Mouse (Mus musculus): ENCODE results near the gene Vegfd.

Gene Vegfd

DNA sequence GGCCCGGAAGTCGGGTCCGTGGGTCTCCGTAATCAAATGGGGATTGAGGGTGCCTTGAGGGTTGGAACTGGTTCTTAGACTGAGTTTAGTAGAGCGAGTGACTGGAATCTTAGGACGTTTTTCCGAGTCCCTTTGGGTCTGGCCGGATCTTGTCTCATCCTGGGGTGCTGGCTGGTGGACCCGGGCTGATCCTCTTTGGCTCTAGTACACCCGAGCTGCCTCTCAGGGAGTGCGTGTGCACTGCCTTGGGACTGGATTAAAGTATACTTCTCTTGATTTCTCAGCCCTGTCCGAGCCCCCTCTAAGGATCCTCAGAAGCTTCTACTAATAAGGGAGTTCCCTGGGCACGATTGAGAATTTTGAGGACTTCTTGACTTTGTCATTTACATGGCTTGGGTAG lies 46.8 kb downstream of the Vegfd start:
- no peak for DNase-seq

DNA sequence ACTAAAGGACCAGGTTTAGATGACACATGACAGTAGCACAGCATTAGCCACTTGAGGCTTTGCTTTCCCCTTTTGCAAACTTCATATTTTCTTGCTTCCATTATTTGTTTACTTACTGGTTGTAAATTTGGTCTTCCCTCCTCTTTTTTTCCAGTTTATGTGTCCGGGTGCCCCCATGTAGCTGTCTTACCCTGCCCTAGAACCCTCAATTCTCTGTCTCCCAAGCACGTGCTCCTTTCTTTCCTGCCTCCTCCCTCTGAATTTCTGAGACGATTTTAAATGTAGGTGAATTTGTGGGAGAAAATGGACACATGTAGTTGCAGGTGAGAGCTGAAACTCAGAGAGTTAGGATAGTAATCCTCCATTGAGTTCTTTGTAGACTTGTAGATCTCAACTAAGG lies 47.3 kb downstream of the Vegfd start:
- no peak for DNase-seq

DNA sequence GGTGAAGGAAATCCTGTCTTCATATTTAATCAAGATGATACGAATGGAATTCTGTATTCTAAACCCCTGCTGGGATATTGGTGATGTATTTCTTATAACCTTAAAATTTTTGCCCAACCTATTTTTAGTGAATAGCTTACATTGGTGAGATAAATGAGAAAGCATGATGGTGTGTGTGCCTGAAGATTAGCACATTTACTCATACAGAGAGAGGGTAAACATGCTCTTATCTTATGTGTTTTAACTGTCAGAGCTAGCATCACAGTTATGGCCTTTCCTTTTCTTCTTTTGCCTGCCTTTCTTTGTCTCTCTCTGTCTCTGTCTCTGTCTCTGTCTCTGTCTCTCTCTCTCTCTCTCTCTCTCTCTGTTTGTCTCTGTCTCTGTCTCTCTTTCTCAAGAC lies 51.6 kb downstream of the Vegfd start:
- DNase-seq, result no peak

DNA sequence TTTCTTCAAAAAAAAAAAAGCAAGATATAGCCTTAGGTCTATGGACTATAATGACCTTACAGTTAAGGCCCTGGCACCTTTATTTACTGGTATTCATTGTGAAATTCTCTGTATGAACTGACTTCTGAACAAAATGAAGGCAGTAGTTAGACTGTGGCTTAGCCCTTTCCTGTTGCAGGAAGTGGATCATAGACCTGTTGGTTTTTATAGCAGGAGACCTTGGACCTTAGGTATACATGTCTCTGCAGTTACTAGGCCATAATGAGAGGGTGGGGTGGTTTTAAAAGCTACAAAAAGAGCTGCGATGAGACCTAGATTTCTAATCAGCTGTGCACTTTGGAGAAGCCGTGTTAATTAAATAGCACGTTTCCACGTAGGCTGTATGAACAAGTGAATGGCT lies 54.1 kb downstream of the Vegfd start:
- no peak for DNase-seq

DNA sequence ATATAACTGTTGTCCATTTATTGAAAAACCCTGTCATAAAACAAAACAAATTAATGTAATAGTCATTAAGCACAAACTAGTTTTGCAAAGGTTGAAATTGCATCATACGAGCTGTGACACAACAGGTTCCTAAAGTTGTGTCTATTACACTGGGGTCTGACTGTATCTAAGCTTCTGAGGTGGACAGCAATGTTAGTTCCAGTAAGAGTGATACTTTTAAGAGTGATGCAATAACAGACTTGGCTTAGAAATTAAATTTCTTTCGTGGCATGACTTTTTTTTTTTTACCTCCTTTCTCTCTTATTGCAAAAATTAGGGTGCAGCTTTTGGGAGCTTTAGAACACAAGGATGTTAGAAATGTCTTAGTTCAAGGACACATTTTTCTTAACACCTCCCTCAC lies 55.0 kb downstream of the Vegfd start:
- no peak for DNase-seq

DNA sequence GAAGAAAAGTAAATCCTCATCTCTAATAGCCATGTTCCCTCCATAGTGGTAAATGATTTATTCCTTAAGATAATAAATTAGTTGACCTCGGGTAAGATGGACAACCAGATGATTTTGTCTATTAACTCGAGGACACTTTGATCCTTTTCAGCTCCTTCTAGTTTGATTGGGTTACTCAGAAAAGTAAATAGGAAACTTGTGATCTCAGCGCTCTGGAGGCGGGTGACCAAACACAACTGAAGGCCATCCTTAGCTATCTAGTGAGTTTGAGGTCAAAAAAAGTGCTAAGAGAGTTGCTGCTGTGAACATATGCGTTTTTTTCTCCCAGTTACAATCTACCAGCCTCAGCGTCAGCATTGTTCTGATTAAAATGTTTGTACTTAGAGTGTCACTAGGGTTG lies 57.4 kb downstream of the Vegfd start:
- no peak for DNase-seq

DNA sequence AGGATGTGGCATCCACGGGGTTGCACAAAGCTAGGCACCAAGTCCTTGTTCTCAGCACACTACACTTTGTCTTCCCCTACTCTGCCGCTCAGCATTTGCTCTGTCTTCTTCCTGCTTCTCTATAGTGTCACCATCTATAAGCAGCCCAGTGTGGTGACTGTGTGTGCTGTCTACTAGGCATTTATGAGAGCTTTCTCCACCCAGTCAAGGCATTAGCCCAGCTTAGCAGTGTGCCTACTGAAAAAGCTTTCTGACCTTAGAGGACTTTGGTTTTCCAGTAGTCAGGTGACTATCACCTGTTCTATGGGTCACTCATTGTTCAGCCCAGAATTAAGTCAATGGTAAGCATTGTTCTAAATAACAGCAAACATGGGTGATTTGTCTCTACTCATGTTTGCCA lies 58.0 kb downstream of the Vegfd start:
- no peak for DNase-seq

DNA sequence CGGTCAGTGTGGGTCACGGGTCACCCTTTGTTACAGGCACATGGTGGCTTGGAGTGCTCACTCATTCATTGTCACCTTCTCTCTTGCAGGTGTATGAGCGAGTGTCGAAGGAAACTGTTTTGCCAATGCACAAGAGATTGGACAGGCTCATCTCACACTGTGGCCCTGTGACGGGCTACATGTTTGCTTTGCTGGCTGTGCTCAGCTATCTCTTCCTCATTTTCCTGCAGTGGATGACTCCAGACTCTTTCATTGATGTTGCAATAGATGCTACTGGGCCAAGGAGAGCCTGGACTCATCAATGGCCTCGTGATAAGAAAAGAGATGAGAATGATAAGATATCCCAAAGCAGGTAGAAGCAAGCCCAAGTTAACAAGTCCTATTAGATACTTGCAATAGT lies 58.4 kb downstream of the Vegfd start:
- no peak for DNase-seq

DNA sequence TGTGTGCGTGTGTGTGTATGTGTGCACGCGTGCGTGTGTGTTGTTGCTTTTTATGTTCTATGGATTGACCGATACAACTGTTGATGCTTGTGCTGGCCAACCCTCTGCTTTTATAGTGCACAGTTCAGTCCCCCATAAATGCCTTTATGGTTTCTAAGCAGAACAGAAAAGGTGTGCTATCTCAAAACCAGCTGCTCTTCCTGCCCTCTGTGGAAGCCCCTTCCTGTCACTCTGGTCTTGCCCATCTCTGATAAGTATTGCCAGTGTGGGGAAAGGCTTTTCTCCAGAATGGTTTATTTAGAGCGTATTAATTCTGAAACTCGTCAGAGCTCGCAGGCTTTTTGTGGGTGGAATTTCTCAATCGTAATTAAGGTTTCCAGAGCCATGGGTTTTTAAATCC lies 59.5 kb downstream of the Vegfd start:
- no peak for DNase-seq

DNA sequence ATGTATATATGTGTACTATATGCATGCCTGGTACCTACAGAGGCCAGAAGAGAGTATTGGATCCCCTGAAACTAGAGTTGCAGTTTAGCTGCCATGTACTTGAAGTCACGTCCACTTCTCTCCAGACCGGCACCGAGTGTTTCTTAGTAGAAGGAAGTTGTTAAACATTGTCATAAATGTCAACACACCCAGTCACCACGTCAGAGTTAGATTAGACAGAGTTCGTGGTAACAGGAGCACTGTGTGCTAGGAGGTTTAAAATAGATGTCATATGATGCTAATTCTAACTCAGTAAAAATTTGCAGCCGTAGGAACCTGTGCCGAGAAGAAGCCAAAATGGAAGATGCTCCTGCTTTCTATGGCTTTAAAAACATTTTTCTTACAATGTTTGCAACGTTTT lies 63.5 kb downstream of the Vegfd start, which contains the start of gene Asb11:
Asb11 (plus strand) TSS at position 286 of the 400 bp plus-strand sequence.
- no peak for DNase-seq

DNA sequence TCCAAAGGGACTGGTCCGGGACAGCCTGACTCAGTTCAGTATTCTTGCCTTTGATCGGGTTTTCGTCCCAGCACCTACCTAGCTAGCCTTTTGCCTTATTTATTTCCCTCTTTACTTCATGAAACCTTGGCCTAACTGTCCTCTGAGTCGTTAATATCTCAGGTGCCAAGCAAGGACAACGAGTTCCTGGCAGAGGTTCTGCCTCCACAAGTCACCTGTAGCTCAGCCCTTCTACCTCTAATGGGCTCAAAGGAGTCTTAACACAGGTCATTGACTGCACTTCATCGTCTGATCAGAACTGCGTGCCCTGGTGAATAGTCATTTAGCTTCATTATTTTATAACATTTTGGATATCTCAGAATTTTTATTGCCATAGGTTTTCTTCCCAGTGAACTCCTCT lies 66.3 kb downstream of the Vegfd start:
- DNase-seq, result no peak

DNA sequence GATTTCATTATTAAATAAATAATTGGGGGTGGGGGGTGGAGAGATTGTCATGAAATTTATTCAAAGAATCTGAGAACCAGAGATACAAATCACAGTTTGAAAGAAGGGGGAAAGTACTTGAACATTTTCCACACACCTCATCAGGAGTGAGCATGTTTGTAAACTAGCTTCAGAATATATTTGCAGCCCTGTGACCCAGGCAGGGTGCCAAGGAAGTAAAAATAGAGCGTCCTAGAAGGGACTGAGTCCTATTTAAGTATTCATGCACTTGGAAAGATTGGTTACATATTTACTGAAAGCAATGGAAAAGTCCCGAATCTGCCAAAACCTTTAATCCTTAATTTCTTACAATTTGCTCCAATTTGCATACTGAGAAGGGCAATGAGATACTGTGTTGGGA lies 67.0 kb downstream of the Vegfd start:
- no peak for DNase-seq

DNA sequence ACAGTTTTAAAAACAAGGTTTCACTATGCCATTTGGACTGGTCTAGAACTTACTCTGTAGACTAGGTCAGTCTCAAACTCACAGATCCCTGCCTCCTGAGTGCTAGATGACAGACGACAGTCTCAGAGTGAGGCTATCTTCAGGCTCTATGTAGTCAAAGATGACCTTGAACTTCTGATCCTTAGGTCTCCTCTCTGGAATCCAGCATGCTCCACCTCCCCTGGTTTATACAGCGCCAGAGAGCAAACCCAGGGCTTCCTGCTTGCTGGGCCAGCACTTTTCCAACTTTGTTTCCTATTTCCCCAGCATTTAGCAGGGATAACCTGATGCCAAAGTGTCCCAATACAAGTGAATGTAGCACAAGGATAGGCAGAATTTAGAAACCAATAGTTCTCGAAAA lies 67.5 kb downstream of the Vegfd start:
- DNase-seq, result no peak

DNA sequence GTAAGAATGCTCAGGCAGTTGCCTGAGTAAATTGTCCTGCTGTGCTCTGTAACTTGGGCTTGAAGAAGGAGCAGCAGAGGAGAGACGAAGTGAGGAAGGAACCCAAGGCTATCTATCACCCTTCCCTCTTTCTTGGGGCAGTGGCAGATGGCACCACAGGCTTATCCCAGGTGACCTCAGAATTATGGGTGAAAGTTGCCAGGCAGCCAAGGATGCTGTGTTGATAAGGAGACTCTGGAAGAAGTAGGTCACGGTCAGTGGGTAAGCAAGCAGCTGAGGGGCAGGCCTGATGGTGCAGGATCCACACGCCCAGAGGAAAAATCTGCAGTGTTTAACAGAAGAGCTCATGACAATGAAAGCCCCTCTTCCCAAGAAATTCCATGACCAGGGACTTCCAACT lies 68.1 kb downstream of the Vegfd start:
- no peak for DNase-seq

DNA sequence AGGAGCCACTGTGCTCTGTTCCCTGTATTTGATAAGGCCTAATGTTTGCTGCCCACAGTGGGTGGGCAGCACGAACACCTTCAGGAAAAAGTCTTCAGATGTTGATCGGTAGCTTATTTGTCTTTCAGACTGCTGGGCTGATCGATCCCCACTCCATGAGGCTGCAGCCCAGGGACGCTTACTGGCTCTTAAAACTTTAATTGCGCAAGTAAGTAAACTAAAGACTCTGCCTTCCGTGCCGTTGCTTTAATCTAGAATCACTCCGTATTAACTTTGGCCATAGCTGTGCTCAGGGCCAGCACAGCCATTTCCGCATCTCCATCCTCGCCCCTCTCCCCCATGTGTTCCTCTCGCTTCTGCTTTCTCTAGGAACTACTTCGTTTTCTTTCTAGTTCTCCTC lies 72.4 kb downstream of the Vegfd start:
- no peak for DNase-seq

DNA sequence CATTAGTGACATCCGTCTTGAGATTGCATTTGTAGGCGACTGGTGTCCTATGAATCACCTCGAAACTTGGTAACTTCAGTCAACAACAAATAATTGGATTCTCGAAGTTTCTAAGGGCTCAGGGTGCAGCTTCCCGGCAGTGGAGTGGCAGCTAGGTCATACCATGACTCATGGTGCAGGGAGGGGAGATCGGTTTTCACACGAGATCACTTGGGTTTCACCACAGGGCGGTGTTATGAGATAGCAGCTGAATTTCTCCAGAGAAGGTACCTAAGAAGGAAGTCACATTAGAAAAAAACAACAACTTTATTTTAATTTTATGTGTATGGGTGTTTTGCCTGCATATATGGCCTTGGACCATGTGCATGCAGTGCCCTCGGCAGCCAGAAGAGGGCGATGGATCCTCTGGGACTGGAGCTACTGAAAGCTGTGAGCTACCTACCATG lies 73.0 kb downstream of the Vegfd start:
- no peak for DNase-seq

DNA sequence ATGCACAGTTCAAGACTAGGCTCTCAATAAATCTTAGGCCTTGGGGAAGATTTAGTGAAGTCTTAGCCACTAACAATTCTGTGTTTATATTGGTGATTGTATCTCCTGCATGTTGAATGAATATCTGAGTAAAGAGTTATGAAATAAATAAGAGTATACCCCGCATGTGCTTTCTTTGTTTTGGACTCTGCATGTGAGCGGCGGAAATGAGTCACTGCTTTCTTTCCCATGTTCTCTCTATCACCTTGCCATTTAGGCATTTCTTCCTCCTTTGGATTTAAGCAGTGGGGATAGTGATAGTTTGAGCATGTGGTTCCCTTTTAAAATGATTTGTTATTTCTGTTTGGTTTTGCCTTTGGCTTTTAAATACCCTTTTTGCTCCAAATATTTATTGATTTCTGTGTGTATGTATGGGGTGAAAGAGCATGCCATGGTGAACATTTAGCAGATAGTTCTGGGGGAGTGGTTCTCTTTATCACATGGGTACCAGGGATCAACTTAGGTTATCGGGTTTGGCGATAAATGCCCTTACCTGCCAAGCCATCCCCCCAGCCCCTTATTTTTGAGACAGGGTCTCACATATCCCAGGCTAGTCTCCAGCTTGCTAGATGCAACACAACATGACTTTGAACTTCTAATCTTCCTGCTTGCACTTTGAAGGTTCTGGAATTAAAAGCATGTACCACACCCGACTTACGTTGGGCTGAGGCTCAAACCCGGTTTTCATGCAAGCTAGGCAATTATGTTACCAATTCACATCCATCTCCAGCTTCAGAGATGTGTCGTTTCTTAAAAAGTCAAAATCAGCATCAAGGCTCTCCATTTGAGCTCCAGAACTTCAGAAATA lies 73.9 kb downstream of the Vegfd start:
- no peak for DNase-seq

DNA sequence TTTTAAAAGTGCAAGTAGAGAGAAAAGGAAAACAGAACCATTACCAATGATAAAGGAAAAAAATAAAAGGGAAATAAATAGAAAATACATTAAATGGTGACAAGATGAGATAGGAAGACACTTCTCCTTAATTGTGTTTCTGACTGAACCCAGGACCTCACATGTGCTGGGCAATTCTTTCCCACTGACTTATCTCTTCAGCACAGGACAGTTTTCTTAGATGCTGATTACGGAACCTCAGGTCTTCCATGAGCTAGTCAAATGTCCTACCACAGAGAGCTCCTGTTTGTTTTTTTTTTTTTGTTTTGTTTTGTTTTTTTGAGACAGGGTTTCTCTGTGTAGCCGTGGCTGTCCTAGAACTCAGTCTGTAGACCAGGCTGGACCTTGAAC lies 74.5 kb downstream of the Vegfd start:
- no peak for DNase-seq

DNA sequence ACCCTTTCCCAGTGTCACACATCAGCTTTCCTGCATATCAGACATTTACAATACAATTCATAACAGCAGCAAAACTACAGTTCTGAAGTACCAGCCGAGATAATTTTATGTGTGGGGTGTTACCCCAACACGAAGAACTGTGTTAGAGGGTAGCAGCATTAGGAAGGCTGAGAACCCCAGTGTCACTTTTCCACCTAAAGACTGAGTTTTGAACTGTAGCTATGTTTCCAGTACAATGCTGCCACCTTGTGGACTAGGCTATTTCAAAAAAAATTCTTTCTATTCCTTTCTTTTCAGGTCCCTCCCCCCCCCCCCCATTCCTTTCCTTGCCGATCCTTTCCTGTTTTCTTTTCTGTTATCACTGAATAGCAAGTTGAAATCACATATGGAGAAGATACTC lies 76.0 kb downstream of the Vegfd start:
- no peak for DNase-seq
